Mouse (Mus musculus) kidney, adult 2 months (tissue): ENCODE data around the gene Eaf1.

Experiments used
- CTCF ChIP-seq: fragments of 200-500 bp; conservative IDR thresholded peaks from 2 replicates; pipeline ENCODE4 v1.5.1; 2011; ENCODE audit warnings: low read depth, mild to moderate bottlenecking, control low read depth, low read length, moderate library complexity, mixed read lengths; ENCODE audit not compliant: insufficient read depth, insufficient read length
- POLR2A ChIP-seq: fragments of 200-500 bp; IDR thresholded peaks from one replicate; pipeline ENCODE4 v1.6.1; 2011; ENCODE audit warnings: low read depth, low read length, control low read depth

DNA sequence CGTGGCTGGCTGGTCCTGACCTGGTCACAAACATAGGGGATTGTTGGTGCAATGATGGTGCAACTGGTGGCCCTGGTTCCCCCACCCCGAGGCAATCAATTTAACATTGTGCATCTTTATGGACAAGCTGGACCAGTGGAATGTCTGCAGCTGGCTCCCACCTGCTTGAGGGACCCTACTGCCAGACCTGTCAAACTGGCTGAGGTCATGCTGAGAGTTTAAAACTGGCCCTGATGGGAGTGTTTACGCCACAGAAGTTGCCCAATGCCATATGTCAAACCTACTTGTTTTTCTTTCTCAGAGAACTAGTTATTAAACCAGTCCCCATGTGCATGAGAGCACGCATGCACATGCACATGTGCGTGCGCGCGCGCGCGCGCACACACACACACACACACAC is 36.2 kb upstream of the Eaf1 start:
- TF ChIP-seq CTCF: no peak
- TF ChIP-seq POLR2A: no peak
